Mouse (Mus musculus): ENCODE measurements around the gene Pld2.

- TF ChIP-seq CTCF (IDR thresholded peaks at IDR 0.05) = no peak
- TF ChIP-seq POLR2A (IDR thresholded peaks at IDR 0.05; ENCODE audit: insufficient read depth, low read depth, low read length) = no peak
- no peak for TF ChIP-seq EP300 (IDR thresholded peaks at IDR 0.05; ENCODE audit: insufficient read depth, low read depth, low read length)
Observed at GRCm38 (mm10) chr11:70591733-70592132, 51.9 kb downstream of the Pld2 start.
